Comparison of ENCODE assay signal across 8 mouse cellular contexts in genomic region chr5:129715326-129715861, GRCm38 (mm10). TPM values are rescaled to one million over a fixed set of nuclear protein-coding genes. Genes with fewer than 3 reads are reported as not detected.
A peak's percentile ranks its signal among the peaks of the same experiment; 100 is the strongest.
DNase-seq lines count a peak whose midpoint lies in the region; ATAC-seq and TF ChIP-seq lines count a peak whose summit lies in the region.

TSS of gene Mrps17 (plus strand) at chr5:129715497.

- H3K4me3 ChIP-seq in G1E (ENCODE audit: low read depth, low read length), result peak within 1 kb of the TSS; percentile 76
- peak within 1 kb of the TSS; percentile 80 for H3K4me3 ChIP-seq in forebrain, embryonic 16.5 days (replicated peaks; ENCODE audit: low read length)
- peak within 1 kb of the TSS; percentile 81 for H3K4me3 ChIP-seq in layer of hippocampus, adult 2 months
- H3K4me3 ChIP-seq in lung, embryonic 14.5 days (ENCODE audit: low read depth, low read length), result peak within 1 kb of the TSS; percentile 74
- peak within 1 kb of the TSS; percentile 70 for H3K4me3 ChIP-seq in olfactory bulb, adult 2 months (ENCODE audit: insufficient read depth, low read depth, low read length)
- peak within 1 kb of the TSS; percentile 82 for H3K4me3 ChIP-seq in thymus, adult 2 months (ENCODE audit: control insufficient read depth, insufficient read depth, low read length)

- under 1% methylated on average over 33 of the region's 33 CpGs for WGBS in forebrain, embryonic 16.5 days
- WGBS in lung, embryonic 14.5 days, result under 1% methylated on average over 33 of the region's 33 CpGs
- WGBS in olfactory bulb, adult 2 months, result under 1% methylated on average over 33 of the region's 33 CpGs
- WGBS in thymus, adult 2 months, result under 1% methylated on average over 33 of the region's 33 CpGs

- peak; percentile 69 for DNase-seq in G1E (ENCODE audit: low spot score)
- peak; percentile 93 to 96 for DNase-seq in cerebellum, adult 18-20 months
- DNase-seq in heart, postnatal 36 days, result peak; percentile 90 to 93
- DNase-seq in layer of hippocampus, adult 2 months (ENCODE audit: low spot score in 2 of 2), result peak; percentile 92 to 94
- DNase-seq in lung, embryonic 14.5 days, result peak; percentile 97
- peak; percentile 91 for DNase-seq in thymus, adult 2 months

- 0 out of 2 replicates have a peak within 1 kb of the TSS, but pooled peaks have one; percentile 43 for H3K27ac ChIP-seq in forebrain, embryonic 16.5 days (ENCODE audit: low read length)
- peak within 1 kb of the TSS; percentile 91 for H3K27ac ChIP-seq in layer of hippocampus, adult 2 months
- peak within 1 kb of the TSS; percentile 46 for H3K27ac ChIP-seq in lung, embryonic 14.5 days (ENCODE audit: low read depth)
- peak within 1 kb of the TSS; percentile 27; the same call in 1 of the 2 replicates for H3K27ac ChIP-seq in olfactory bulb, adult 2 months (ENCODE audit: insufficient read depth, low read depth, low read length)
- H3K27ac ChIP-seq in thymus, adult 2 months (ENCODE audit: control insufficient read depth, insufficient read depth, low read length), result no peak within 1 kb of the TSS

- peaks cover 22% of the 10 kb centered on the region for H3K4me1 ChIP-seq in G1E (ENCODE audit: insufficient read depth, low read depth, low read length)
- peaks cover 5% of the 10 kb centered on the region for H3K4me1 ChIP-seq in forebrain, embryonic 16.5 days (replicated peaks; ENCODE audit: control insufficient read depth, insufficient read depth, low read length)
- H3K4me1 ChIP-seq in lung, embryonic 14.5 days (ENCODE audit: insufficient read depth), result 0 out of 2 replicates have a peak, but pooled peaks cover 6% of the 10 kb centered on the region
- no peaks in the 10 kb centered on the region for H3K4me1 ChIP-seq in olfactory bulb, adult 2 months (ENCODE audit: control insufficient read depth, insufficient read depth, low read length)
- H3K4me1 ChIP-seq in thymus, adult 2 months (replicated peaks; ENCODE audit: control insufficient read depth, insufficient read depth, low read length), result no peaks in the 10 kb centered on the region

- TF ChIP-seq CTCF in G1E (IDR thresholded peaks at IDR 0.05; ENCODE audit: low read depth, low read length), result no peak
- peak; percentile 36 for TF ChIP-seq CTCF in layer of hippocampus, adult 2 months (conservative IDR thresholded peaks at IDR 0.05)
- TF ChIP-seq CTCF in lung, embryonic 14.5 days (IDR thresholded peaks at IDR 0.05; ENCODE audit: low read depth), result no peak; the same call in 1 of the 2 replicates
- TF ChIP-seq CTCF in olfactory bulb, adult 2 months (IDR thresholded peaks at IDR 0.05; ENCODE audit: insufficient read depth, low read depth, low read length), result no peak
- TF ChIP-seq CTCF in thymus, adult 2 months (IDR thresholded peaks at IDR 0.05; ENCODE audit: borderline replicate concordance, control insufficient read depth, extremely low read depth, insufficient read depth, low read length, poor library complexity), result 0 out of 2 replicates have a peak, but pooled peaks have one; percentile 38

- H3K4me2 ChIP-seq in forebrain, embryonic 16.5 days (ENCODE audit: low read length), result peak within 1 kb of the TSS; percentile 60
- peak within 1 kb of the TSS; percentile 76 for H3K4me2 ChIP-seq in lung, embryonic 14.5 days

- no peaks in the 10 kb centered on the region for H3K9me3 ChIP-seq in G1E (replicated peaks)
- H3K9me3 ChIP-seq in forebrain, embryonic 16.5 days (ENCODE audit: control insufficient read depth, low read length), result no peaks in the 10 kb centered on the region
- H3K9me3 ChIP-seq in lung, embryonic 14.5 days (ENCODE audit: low read depth, low read length), result no peaks in the 10 kb centered on the region

- intact Hi-C loops in heart, postnatal 36 days (cut with DNase I), result loop anchor here (2.0 to 5.0 kb wide), 2 partner anchors 45 to 542 kb away; partner anchors contain the start of genes Sbds, Tyw1 and Zfp11

- H3K9ac ChIP-seq in forebrain, embryonic 16.5 days (replicated peaks; ENCODE audit: low read depth, low read length), result peak within 1 kb of the TSS; percentile 75
- H3K9ac ChIP-seq in lung, embryonic 14.5 days, result peak within 1 kb of the TSS; percentile 78

- ATAC-seq in G1E (ENCODE audit: extremely low read depth, insufficient number of reproducible peaks, low FRiP score, poor library complexity, severe bottlenecking), result peak; percentile 99
- peak; percentile 98 for ATAC-seq in forebrain, embryonic 16.5 days
- ATAC-seq in lung, embryonic 14.5 days (ENCODE audit: insufficient read depth), result peak; percentile 99

- peak; percentile 92 for TF ChIP-seq POLR2A in olfactory bulb, adult 2 months (IDR thresholded peaks at IDR 0.05; ENCODE audit: insufficient read depth, low read depth, low read length)
- TF ChIP-seq POLR2A in thymus, adult 2 months (IDR thresholded peaks at IDR 0.05; ENCODE audit: control insufficient read depth, extremely low read depth, insufficient read depth, low read length, poor library complexity), result peak; percentile 59; the same call in 1 of the 2 replicates

- peaks cover 41% of the 10 kb centered on the region for H3K36me3 ChIP-seq in G1E (replicated peaks)
- peaks cover 10% of the 10 kb centered on the region for H3K36me3 ChIP-seq in forebrain, embryonic 16.5 days (ENCODE audit: control insufficient read depth, insufficient read depth)
- H3K36me3 ChIP-seq in lung, embryonic 14.5 days (ENCODE audit: insufficient read depth), result peaks cover 30% of the 10 kb centered on the region; the same call in 1 of the 2 replicates
- peaks cover 17% of the 10 kb centered on the region; the same call in 1 of the 2 replicates for H3K36me3 ChIP-seq in thymus, adult 2 months (ENCODE audit: control insufficient read depth, insufficient read depth, low read length)

- H3K27me3 ChIP-seq in G1E (ENCODE audit: insufficient read depth, low read length), result peaks cover 23% of the 10 kb centered on the region
- no peaks in the 10 kb centered on the region for H3K27me3 ChIP-seq in forebrain, embryonic 16.5 days (replicated peaks; ENCODE audit: control insufficient read depth, insufficient read depth, low read length)
- no peaks in the 10 kb centered on the region for H3K27me3 ChIP-seq in lung, embryonic 14.5 days (ENCODE audit: insufficient read depth, low read length)
- no peaks in the 10 kb centered on the region for H3K27me3 ChIP-seq in thymus, adult 2 months (ENCODE audit: control insufficient read depth, insufficient read depth, low read length)

RNA-seq across cellular contexts. Expression of gene Mrps17, which starts in this region (rescaled TPM):
- 138 and 144 TPM in 2 replicates for total RNA-seq in G1E (2014; fragmentation: Nextera tagmentation)
- 146 and 158 TPM in 2 replicates for total RNA-seq in G1E (2017)
- 17.0 and 42.2 TPM in 2 replicates for polyA plus RNA-seq in G1E (2012)
- 177 and 190 TPM in 2 replicates for polyA plus RNA-seq in forebrain, embryonic 16.5 days (2015; fragmentation: Nextera tagmentation; extraction: Ambion mirVana)
- 10 to 100 TPM; 81.3 to 87.3 TPM for total RNA-seq in heart, postnatal 36 days (2021)
- total RNA-seq in layer of hippocampus, adult 2 months (2021), result 10 to 100 TPM; 73.6 to 77.7 TPM
- polyA plus RNA-seq in lung, embryonic 14.5 days (2014; fragmentation: Nextera tagmentation; extraction: Ambion mirVana), result 187 and 196 TPM in 2 replicates
- polyA plus RNA-seq in olfactory bulb, adult 2 months (2012; ENCODE audit: insufficient read depth, insufficient read length, low replicate concordance, missing spikeins), result not detected in 2 replicates
- polyA plus RNA-seq in thymus, adult 2 months (2012; rRNA removed), result 66.5 and 83.5 TPM in 2 replicates

Comparison
In these comparisons a context has a peak if more than half of its experiments do, and no peak if none do; other contexts are left out.
1. CTCF ChIP-seq: peak in layer of hippocampus, adult 2 months (single experiment) and thymus, adult 2 months (single experiment); none in G1E (single experiment), lung, embryonic 14.5 days (single experiment) and olfactory bulb, adult 2 months (single experiment).
2. Peak in every context shown above with its lines, with median percentiles within 50 percentile points of each other: ATAC-seq, DNase-seq and H3K4me3 ChIP-seq.